18 mouse cellular contexts compared by ENCODE assay signal in genomic region chr9:74979866-74980265, GRCm38 (mm10). TPM values are rescaled to one million over a fixed set of nuclear protein-coding genes. Genes with fewer than 3 reads are reported as not detected.
A peak's percentile ranks its signal among the peaks of the same experiment; 100 is the strongest.
DNase-seq lines count a peak whose midpoint lies in the region; TF ChIP-seq lines count a peak whose summit lies in the region.
"Had no signal": no experiment of that assay in that cellular context is flagged by ENCODE, and none has a peak within 500 bp of the region (broad histone marks: within the 10 kb centered on the region; RNA-seq: fewer than 3 reads in every experiment).

No protein-coding gene starts in this region.

- peak overlapping the region; percentile 95 for H3K27ac ChIP-seq in gastrocnemius, adult 2 months
- peak overlapping the region; percentile 81 for H3K27ac ChIP-seq in layer of hippocampus, adult 2 months
- H3K27ac ChIP-seq: embryonic facial prominence, embryonic 10.5 days; forebrain, embryonic 12.5 days; hindbrain, embryonic 10.5 days; midbrain, embryonic 10.5 days had no signal

- TF ChIP-seq CTCF in gastrocnemius, adult 2 months (IDR thresholded peaks at IDR 0.05): no peak
- TF ChIP-seq CTCF in layer of hippocampus, adult 2 months (conservative IDR thresholded peaks at IDR 0.05): no peak

- no peak overlapping the region for H3K4me3 ChIP-seq in gastrocnemius, adult 2 months
- H3K4me3 ChIP-seq in layer of hippocampus, adult 2 months: peak overlapping the region; percentile 2; the same call in 1 of the 2 replicates
- H3K4me3 ChIP-seq: embryonic facial prominence, embryonic 10.5 days; forebrain, embryonic 12.5 days; hindbrain, embryonic 10.5 days; midbrain, embryonic 10.5 days had no signal

- intact Hi-C loops in gastrocnemius, adult 2 months (cut with DNase I): no loop called here

- peak; percentile 62 for DNase-seq in gastrocnemius, adult 2 months
- no peak for DNase-seq in gastrocnemius, adult 8-10 months (ENCODE audit: low spot score in 2 of 2)
- no peak for DNase-seq in layer of hippocampus, adult 2 months (ENCODE audit: low spot score in 2 of 2)
- DNase-seq in layer of hippocampus, postnatal 36 days: no peak
- peak; percentile 58 for DNase-seq in adipocyte (ENCODE audit: low spot score)
- peak; percentile 62 for DNase-seq in adrenal gland, postnatal 10 days
- no peak for DNase-seq in kidney, adult 8-10 months
- DNase-seq: gastrocnemius, postnatal 25 days; kidney, adult 18-20 months; kidney, postnatal 10 days; left cerebral cortex, postnatal 4 days; liver, postnatal 0 days; lung, postnatal 10 days; thymus, postnatal 36 days had no signal

RNA-seq across cellular contexts. Expression of gene Fam214a, which starts 27.2 kb away (rescaled TPM):
- 10 to 100 TPM; 21.0 to 29.4 TPM for total RNA-seq in gastrocnemius, adult 2 months (2021)
- 10 to 100 TPM; 19.4 to 35.5 (median 24.3) TPM for total RNA-seq in gastrocnemius, adult 8-10 months (2022)
- 10 to 100 TPM; 47.5 to 52.1 TPM for total RNA-seq in layer of hippocampus, adult 2 months (2021)
- 10 to 100 TPM; 42.2 to 47.4 TPM for total RNA-seq in layer of hippocampus, postnatal 36 days (2021)
- total RNA-seq in adrenal gland, postnatal 10 days (2021): 10 to 100 TPM; 76.1 to 81.3 TPM

RNA-seq across cellular contexts. Expression of gene Arpp19, which starts 57.5 kb away (rescaled TPM):
- 100 to 1,000 TPM; 125 to 160 TPM for total RNA-seq in gastrocnemius, adult 2 months (2021)
- total RNA-seq in gastrocnemius, adult 8-10 months (2022): 100 to 1,000 TPM; 114 to 163 (median 138) TPM
- 100 to 1,000 TPM; 163 to 170 TPM for total RNA-seq in layer of hippocampus, adult 2 months (2021)
- total RNA-seq in layer of hippocampus, postnatal 36 days (2021): 100 to 1,000 TPM; 173 to 178 TPM
- 100 to 1,000 TPM; 232 to 259 TPM for total RNA-seq in adrenal gland, postnatal 10 days (2021)

Comparison
In these comparisons a context has a peak if more than half of its experiments do, and no peak if none do; other contexts are left out.
1. DNase-seq: peak in gastrocnemius, adult 2 months (single experiment), adipocyte (single experiment) and adrenal gland, postnatal 10 days (single experiment); none in gastrocnemius, adult 8-10 months (0 of 2), layer of hippocampus, adult 2 months (0 of 2), layer of hippocampus, postnatal 36 days (0 of 2) and kidney, adult 8-10 months (0 of 2).